Mouse (Mus musculus): ENCODE data around the gene Slc25a44.
"Not testable (repeated sequence)": the region's sequence is repeated elsewhere in the genome, so short reads cannot be mapped to it uniquely, and the experiment has no call there.

The Slc25a44 gene

DNA sequence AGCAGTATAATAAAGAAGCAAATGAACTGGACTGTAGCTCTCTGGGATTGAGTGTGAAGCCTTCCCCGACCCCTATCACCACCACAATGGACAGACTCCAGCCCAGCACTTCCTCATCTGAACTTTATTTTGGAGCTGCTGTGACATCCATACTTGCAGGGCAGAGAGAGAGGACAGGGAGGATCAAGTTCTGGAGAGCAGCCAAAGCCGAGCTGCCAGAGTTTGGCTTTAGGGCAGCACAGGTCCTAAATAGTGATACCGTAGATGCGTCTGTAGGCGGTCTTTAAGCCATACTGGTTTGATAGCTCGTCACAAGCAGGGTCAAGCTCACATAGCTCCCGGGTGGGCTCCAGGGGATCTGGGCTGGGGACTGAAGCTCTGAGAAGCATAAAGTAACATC, 56.4 kb downstream of the Slc25a44 start:
- DNase-seq (ENCODE audit: low read depth in 1 of 2, low spot score in 2 of 2) = not testable (repeated sequence)

DNA sequence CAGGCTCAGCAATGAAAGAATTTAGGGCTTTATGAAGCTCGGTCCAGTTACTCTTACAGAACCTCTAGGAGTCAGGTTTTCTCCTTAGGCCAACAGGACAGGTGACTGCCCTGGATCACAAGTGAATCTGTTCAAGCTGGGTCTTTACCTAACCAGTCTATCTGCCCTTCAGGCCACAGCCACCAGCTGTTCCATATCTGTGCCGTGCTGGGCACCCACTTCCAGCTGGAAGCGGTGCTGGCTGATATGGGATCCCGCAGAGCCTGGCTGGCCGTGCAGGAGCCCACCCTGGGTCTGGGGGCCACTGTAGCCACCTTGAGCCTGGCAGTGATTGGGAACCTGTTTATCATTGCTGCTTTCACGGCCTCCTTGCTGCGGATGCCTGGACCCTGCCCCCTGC, 57.4 kb downstream of the Slc25a44 start:
- not testable (repeated sequence) for DNase-seq (ENCODE audit: low read depth in 1 of 2, low spot score in 2 of 2)

DNA sequence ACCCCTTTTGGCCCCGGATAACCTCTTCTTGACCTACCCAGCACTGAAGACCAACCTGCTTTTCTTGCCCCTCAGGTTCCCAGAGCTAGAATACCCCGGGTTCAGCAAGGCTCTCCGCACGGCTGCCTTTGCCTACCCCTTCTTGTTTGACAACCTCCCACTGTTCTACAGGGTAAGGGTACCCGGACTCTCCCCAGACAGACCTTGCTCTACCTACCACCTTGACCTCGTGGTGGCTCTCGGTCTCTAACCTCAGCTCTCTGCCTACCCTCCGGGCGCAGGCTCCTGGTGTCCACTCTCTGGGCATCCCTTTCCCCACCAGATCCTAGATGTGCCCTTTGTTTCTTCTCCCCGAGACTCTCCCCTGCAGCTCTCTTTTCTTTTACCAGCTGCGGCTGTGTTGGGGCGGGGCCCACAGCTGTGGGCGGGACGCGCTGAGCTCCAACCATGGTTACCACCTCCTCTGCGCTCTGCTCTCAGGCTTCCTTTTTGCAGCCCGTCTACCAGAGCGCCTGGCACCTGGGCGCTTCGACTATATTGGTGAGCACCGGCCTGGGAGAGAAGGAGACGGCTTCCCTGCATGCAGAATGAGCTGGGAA, 58.0 kb downstream of the Slc25a44 start:
- not testable (repeated sequence) for DNase-seq (ENCODE audit: low read depth in 1 of 2, low spot score in 2 of 2)

DNA sequence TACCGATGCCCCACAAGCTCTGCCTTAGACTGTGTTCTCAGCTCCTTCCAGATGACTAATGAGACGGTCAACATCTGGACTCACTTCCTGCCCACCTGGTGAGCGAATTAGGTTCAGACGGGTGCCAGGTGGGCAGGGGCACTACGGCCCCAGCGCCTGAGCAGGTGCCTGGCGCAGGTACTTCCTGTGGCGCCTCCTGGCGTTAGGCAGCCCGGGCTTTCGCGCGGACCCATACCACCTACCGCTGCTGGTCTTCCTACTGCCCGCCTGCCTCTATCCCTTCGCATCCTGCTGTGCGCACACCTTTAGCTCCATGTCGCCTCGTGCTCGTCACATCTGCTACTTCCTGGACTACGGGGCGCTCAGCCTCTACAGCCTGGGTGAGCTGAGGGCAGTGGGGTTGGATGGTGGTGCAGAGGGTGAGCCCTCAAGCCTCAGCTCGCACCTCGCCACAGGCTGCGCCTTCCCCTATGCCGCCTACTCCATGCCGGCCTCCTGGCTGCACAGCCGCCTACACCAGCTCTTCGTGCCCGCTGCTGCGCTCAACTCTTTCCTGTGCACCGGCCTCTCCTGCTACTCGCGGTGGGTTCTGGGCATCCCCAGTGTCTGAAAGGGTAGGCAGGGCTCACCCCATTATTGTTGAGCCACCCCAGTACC, 59.1 kb downstream of the Slc25a44 start:
- DNase-seq (ENCODE audit: low read depth in 1 of 2, low spot score in 2 of 2) = no peak

DNA sequence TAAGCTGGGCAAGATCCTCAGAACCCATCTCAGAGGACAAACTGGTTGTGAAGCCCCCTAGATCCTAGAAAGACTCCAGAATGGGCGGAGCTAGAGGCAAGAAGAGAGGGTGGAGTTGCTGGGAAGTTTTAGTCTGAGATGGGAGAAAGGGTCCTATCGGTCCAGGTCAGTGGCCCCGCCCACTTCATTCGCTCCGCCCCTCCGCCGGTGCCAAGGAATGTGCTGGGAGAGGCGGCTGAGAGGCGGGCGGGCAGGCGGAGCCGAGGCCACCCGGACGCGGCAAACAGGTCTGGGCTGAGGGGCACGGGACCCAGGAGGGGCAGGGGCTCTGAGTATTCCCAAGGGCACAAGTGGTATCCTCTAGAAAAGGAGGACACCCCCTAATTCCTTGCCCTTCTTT, 60.6 kb downstream of the Slc25a44 start, which contains the start of gene Paqr6:
TSS of gene Paqr6 (plus strand) at position 248 of the 400 bp plus-strand sequence.
- no peak for DNase-seq (ENCODE audit: low read depth in 1 of 2, low spot score in 2 of 2)

DNA sequence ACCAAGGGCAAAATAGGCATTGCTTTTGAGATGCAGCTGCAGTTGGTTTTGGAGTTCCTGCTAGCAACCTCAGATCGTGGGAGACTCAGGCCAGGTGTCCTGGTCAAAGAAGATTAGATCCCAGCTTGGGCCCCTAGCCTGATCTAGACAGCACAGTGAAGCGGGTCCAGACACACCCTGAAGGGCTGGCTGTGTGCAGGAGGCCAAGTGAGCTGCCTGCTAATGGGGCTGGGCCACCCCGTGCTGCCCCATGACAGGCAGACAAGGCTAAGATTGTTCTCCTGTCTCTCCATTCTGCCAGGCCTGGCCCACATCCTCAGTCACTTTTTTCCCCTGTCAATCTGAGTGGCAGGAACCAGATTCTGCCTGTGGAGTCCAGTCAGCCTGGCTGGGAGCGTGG, 61.2 kb downstream of the Slc25a44 start:
- DNase-seq (ENCODE audit: low read depth in 1 of 2, low spot score in 2 of 2) = no peak

DNA sequence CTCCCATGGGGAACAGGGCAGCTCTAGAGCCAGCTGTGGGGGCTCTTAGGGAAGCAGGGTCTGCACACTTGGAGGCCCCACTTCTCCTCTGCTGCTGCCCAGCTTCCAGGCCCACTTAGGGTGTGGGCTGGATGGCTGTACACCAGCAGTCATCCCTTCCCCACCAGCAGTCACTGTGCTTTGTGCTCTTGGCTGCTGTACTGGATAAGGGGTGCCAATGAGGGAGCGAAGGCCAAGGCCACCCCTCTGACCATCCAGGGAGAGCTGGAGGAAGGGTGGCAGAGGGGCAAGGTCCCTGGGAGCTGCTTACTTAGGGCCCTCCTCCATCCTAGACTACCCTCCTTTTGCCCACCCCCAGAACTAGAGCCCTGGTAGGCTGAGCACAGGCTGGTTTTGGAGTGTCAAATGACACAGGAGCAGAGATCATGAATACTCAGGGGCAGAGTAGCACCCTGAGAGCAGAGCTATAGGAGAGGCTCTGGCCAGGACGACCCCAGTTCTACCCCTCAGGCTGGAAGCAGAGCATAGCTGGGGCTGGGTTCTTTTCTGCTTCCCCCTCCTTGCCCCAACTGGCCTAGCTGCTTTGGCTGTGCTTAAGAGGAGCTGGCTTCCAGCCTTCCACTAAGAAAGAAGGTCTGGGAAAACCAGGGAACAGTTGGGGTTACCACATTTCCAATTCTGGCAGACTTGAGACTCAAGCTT, 63.2 kb downstream of the Slc25a44 start:
- no peak for DNase-seq (ENCODE audit: low read depth in 1 of 2, low spot score in 2 of 2)

DNA sequence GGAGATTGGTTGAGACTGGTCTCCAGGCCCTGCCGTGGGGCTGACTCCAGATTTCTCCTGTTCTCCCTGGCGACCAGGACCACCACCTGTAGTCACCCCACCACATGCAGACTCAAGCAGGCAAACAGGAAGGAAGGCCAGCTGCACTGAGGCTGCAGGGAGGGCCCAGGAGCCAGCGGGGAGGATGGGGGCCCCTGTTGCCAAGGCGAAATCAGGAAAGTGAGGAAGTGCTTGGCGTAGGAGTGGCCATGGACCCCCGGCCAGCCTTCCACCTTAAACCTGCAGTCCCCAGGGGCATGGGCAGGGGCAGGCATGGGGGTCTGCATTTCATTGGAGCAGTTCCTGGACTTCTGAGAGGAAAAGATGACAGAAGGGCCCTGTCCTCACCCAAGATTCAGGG, 63.8 kb downstream of the Slc25a44 start:
- DNase-seq (ENCODE audit: low read depth in 1 of 2, low spot score in 2 of 2) = no peak
